Mouse (Mus musculus) ovary, postnatal 36 days (tissue): ENCODE measurements at regions not wholly inside any gene's neighbourhood (a gene's known extent, or its start where the extent isn't known, plus 50 kb on each side); places are given as distances from the start of the nearest gene placed in this dataset.
"Not testable (repeated sequence)": the region's sequence is repeated elsewhere in the genome, so short reads cannot be mapped to it uniquely, and the experiment has no call there.

Experiments
- DNase-seq: peaks from one replicate; pipeline ENCODE4 v3.0.0; 2022; ENCODE audit warnings: low spot score, mixed read lengths

DNA sequence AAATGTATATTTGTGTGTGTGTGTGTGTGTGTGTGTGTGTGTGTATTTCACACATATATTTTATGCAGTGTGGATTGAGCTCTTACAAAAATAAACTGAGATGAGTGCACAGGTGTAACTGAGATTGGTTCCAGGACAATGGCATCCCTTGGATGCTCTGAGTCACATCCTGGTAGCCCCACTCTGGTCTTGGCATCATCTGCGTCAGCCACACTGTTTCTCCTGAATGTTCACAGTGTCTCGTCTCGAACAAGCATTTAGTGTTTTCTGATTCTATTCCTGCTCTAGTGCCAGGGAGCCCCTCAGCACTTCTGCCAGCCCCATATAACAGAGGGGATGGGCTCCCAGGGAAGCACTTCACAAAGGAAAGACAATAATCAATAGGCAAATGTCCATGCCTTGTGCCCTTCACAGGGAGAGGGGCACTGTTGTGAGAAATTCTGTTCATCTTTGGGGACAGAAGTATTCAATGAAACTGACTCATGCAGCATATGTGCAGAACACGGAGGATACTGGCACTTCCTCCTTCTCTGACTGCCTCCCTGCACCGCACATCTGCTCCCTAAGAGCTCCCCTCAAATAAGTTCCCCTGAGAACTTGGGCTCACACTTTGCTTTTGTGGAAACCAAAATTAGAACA lies 536.2 kb downstream of the Pdcd6ip start:
- DNase-seq, result no peak

- no peak for DNase-seq
Observed at GRCm38 (mm10) chr9:113162897-113163874, 544.9 kb downstream of the Pdcd6ip start.

GRCm38 (mm10) chr9:113160011-113160410 lies 548.0 kb downstream of the Pdcd6ip start:
- DNase-seq, result no peak

DNA sequence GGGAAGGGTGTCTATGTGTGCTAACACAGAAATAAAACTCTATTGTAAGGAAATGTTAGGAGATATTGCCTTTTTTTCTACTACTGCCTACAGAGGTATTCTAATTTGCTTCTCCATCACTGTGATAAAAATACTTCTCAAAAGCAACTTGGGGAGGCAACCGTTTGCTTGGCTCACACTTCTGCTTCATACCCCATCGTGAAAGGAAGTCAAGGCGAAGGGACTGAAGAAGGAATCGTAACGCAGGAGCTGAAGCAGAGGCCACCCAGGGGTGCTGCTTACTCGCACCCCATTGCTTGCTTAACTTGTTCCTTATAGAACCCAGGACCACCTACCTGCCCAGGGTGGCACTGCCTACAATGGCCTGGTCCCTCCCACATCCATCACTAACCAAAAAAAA lies 550.0 kb downstream of the Pdcd6ip start:
- DNase-seq, result no peak

DNA sequence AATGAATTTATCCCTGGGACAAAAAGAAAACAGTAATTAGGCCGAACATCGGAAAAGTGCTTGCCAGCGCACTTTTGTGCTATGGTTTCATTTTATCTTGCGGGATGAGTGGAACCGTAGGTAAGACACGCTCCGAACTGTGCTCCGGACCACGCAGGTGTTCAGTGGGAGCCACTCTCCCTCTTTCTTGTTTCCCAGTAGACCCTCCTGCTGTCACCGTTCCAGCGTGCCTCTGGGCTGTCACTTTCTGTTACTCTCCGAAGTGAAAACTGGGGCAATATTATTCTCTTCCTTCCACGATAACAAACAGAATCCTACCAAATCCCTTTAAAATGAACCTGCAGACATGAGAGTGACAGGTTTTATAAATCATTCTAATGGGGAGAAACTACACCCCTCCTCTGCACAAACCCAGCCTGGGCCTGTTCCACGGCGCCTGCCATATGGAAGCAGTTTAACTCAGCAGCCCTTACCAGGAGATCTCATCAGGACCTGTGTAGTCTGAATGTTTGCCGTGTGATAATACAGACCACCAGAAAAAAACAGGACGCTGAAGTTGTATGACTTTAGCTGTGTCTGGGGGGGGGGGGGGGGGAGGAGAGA lies 550.5 kb downstream of the Pdcd6ip start:
- no peak for DNase-seq

- no peak for DNase-seq
Observed at GRCm38 (mm10) chr9:113156707-113157106, 551.4 kb downstream of the Pdcd6ip start.

DNA sequence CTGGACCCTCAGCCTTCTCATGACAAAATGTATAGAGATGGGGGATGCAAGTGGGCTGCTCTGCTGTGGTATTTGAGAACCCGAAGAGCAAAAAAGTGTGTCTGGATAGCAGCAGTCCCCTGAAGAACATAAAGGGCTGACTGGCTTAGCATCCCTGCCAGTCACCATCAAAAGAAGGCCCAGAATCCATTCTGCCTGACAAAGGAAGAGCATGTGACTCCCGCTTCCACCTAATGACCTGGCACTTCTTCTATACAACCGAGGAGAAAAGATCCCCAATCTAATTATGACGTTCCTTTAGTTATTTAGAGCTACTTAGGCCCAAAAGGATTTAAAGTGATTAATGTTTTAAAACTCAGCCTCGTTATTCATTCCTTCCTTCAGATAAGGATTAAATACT lies 559.0 kb downstream of the Pdcd6ip start:
- no peak for DNase-seq

GRCm38 (mm10) chr9:113146571-113146970 lies 561.5 kb downstream of the Pdcd6ip start:
- no peak for DNase-seq

DNA sequence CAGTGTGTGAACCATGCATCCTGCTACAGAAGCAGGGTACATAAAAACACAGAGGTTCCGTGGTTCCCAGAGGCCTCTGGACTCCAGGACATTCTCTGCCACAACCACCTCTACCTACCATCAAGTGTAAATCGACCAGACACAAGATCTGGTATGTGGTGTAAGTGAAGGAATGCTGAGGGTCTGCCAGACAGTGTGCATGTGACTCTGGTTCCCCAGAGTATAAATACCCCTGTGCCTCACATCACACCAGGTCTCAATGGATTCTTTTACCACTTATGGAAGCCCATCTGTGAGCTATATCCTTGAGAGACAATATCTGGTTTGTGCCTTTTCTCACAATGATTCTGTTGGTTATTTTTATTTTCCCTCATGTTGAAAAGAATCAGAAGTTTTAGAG lies 563.0 kb downstream of the Pdcd6ip start:
- DNase-seq, result no peak

- DNase-seq, result no peak
Observed at GRCm38 (mm10) chr9:113134611-113135010, 573.4 kb downstream of the Pdcd6ip start.

- no peak for DNase-seq
Observed at GRCm38 (mm10) chr9:113123004-113123692, 584.9 kb downstream of the Pdcd6ip start.

GRCm38 (mm10) chr9:113122253-113122749 lies 585.8 kb downstream of the Pdcd6ip start:
- DNase-seq, result no peak

DNA sequence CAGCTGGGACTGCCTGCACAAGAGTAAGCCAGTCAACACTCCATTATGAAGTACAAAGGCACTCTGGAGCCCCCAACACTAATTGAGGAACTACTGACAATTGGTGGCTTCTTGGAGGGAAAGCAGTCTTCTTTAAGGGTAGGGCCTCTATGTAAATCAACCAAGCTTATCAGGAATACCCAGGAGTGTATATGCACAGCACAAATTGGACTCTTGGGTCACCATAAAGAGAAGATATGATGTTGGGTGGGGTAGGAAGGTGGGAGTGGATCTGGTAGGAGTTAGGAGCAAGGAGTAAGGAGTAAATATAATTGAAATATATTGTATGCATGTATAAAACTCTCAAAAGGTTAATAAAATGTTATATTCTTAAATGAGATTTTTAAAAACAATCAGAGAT lies 587.7 kb downstream of the Pdcd6ip start:
- no peak for DNase-seq

GRCm38 (mm10) chr9:113119721-113120120 lies 588.3 kb downstream of the Pdcd6ip start:
- DNase-seq, result no peak

GRCm38 (mm10) chr9:113115576-113115975 lies 592.5 kb downstream of the Pdcd6ip start:
- DNase-seq, result no peak

GRCm38 (mm10) chr9:113112753-113113152 lies 595.3 kb downstream of the Pdcd6ip start:
- DNase-seq, result no peak

- DNase-seq, result no peak
Observed at GRCm38 (mm10) chr9:113101733-113102132, 606.3 kb downstream of the Pdcd6ip start.

- no peak for DNase-seq
Observed at GRCm38 (mm10) chr9:113100641-113101040, 607.4 kb downstream of the Pdcd6ip start.

- not testable (repeated sequence) for DNase-seq
Observed at GRCm38 (mm10) chr9:113095421-113095820, 612.6 kb downstream of the Pdcd6ip start.

DNA sequence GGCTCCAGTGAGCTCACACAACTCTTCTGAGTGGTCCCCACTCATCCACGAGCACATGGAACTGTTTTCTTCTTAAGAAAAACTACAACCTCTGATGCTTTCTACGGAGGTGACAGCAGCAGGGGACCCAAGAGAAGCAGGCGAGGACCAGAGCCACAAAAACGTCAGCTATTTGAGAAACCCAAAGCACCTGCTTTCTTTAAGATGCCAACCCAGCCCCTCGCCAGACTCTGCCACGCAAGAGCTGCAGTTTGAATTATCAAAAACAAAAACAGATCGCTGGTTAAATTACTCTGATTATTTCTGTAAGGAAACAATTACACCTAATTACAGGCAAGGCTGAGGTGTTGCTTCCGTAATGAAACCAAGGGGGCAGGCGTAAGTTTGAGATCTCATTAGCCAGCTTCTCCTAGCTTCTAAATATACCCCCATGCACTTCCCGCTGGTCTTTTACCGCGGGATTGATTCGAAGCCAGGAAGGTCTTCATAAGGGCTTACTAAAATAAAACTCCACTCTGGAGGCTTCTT lies 614.1 kb downstream of the Pdcd6ip start:
- DNase-seq, result no peak

GRCm38 (mm10) chr9:113091881-113092280 lies 616.2 kb downstream of the Pdcd6ip start:
- no peak for DNase-seq

DNA sequence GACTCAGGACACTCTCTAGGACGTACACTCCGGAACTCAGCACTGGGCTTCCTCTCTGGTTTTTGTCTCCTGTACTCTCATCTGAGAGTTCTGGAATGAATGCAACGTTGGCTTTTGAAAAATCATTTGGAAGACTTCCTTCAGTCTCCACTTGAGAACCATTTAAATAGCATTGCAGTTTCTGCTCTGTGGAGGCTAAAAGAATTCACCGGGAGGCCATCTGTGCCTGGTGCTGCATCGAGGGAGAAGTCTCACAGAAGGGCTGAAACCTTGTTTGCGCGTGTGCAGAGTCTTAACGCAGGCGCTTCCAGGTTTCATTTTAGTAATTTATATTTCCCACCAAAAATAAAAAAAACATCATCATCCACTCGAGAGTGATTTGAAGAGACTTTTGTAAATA lies 620.3 kb downstream of the Pdcd6ip start:
- no peak for DNase-seq
